Mouse (Mus musculus): Measurements from ENCODE around the gene Map1b.

GRCm38 (mm10) chr13:99374191-99374590 lies 142.1 kb downstream of the Map1b start:
- TF ChIP-seq CTCF (IDR thresholded peaks at IDR 0.05; ENCODE audit: control insufficient read depth, insufficient read depth, low read length) (no peak), POLR2A (IDR thresholded peaks at IDR 0.05; ENCODE audit: borderline replicate concordance, control insufficient read depth, low read depth, low read length) (no peak)
